Mouse (Mus musculus): ENCODE data around the gene Ptprh.

The Ptprh gene

DNA sequence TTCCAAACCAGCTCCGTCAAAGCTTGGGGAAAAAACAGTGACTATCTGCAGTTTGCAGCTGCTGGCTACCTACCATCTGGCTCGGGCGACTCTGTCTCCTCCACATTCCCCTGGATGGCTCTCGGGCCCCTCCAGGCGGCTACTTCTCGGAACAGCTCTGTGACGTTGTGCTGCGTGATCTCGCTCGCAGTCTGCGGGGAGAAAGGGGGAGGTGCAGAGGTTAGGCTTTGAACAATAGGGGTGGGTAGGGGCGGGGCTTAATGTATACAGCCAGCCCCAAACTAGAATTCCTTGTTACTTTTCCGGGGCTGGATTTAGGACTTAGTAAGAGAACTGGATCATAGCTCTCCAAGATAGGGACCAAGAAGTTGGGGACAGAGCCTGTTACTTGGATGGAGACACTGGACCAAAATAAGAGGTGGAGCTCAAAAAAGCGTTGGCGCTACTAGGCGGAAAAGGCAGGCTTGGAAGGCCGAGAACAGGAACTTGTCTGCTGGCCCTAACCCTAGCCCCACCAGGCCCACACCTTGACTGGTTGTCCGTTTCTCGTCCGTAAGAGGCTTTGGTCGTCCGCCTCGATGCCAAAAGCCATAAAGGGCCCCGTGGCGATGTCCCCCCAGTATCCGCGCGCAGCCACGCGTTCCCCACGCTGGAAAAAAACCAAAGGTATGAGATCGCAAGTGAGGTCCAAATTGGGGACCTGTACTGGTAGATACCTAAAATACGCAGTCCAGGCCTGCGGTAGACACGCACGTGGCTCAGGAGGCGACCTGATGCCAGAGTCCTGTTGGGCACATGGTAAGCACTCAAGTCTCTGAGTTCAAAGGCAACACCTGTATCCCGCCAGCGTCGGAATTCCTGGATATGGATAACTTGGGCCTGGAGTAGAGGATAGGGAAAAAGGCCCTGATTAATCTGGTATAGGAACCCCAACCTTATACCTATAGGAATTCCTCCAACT is 77.2 kb downstream of the Ptprh start:
- in situ Hi-C loops (cut with MboI, MseI): loop anchor here in 1 of 2 experiments (10.0 kb wide), 1 partner anchor 232 kb away; no protein-coding TSS in a partner anchor

GRCm38 (mm10) chr7:4524212-4524922 is 79.5 kb downstream of the Ptprh start, which contains the start of gene Tnni3:
Gene Tnni3, minus strand, starts transcription at chr7:4524229.
- in situ Hi-C loops (cut with MboI, MseI): loop anchor here (5.0 to 10.0 kb wide), 3 partner anchors 87 to 230 kb away; no protein-coding TSS in a partner anchor

- in situ Hi-C loops (cut with MboI, MseI): loop anchor here (5.0 to 10.0 kb wide), 3 partner anchors 86 to 229 kb away; no protein-coding TSS in a partner anchor
Measured at GRCm38 (mm10) chr7:4523205-4524130, 80.4 kb downstream of the Ptprh start.

DNA sequence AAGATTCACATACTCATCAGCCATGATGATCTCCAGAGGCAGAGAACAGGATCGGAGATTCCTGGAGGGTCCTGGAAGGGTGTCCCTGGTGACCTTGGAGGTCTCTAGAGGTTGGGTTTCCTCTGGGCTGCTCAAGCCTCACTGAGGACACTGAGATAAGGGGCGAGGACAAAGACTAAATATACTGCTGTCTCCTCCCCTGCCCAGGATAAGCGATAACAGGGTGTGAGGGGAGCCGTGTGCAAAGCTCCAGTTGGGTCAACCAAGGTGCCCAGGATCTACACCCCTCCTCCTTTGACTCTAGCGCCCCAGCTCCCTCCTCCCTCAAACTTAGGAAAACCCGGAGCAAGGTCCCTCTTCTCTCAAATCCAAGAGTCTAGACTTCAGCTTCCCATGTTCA is 81.5 kb downstream of the Ptprh start:
- in situ Hi-C loops (cut with MboI, MseI): loop anchor here (5.0 to 10.0 kb wide), 3 partner anchors 85 to 227 kb away; no protein-coding TSS in a partner anchor

DNA sequence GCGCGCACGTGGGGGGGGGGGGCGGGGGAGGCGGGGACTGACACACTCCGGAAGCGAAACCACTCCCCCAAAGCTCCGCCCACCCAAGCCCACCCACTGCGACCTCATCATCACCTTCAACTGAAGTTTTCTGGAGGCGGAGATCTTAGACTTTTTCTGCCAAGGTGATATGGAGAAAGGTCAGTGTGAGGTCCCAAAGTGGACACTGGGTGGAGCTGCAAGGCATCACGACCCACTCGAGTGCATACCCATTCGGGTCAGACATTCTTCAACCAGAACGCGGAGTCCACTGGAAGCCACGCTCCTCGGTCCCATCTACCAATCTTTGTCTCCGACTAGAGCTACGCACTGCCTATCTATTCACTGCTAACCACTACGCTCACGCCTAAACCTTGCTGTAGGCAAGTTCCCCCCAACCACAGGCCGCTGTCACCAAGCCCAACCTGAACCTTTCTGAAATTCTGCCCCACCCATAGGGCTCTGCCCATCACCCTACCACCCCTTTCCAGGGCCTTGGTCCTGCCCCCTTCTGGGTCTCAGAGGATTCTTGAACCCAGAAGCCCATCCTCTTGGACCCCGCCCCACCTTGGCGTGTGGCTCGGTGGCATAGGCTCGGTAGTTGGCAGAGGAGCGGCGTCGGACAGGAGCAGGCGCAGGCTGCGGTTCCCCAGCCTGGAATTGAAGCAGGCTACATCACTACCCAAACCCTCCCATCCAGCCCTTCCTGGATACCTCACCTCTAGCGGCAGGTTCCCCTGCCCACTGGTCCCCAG is 82.4 kb downstream of the Ptprh start:
- in situ Hi-C loops (cut with MboI, MseI): loop anchor here (5.0 to 10.0 kb wide), 3 partner anchors 84 to 227 kb away; no protein-coding TSS in a partner anchor

GRCm38 (mm10) chr7:4518487-4518886 is 85.4 kb downstream of the Ptprh start:
- in situ Hi-C loops (cut with MboI, MseI): no loop called here

DNA sequence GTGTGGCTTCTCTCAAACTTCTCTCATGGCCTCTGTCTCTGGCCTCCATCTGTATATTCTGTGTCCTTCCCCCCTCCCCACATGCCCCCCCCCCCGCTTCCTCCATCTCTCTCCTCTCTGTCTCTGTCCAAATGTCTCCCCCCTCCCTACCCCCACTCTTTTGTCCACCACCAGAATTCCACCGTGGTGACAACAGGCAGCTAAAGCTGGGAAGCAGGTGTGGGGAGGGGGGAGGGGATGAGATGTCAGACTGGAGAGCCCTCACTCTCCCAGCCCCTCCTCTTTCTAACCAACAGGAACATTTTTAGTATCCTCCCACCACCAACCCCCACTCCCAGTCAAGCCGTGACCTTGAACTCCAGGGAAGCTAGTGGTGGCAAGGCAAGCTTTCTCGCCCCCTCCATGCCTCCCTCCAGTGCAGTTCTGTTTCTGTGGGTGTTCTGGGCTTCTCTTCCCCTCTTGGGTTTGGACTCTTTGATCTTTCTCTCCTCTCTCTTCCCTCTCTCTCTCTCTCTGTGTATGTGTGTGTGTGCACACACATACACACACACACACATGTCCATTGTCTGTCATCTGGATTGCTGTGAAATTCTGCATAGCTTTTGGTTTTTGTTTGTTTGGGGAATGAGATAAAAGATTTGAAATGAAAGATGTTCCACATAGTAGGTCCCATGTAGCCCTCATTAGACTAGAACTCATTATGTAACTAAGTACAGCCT is 87.3 kb downstream of the Ptprh start, which contains the start of gene Tnnt1:
TSS of gene Tnnt1 (minus strand) at position 51 of the 719 bp plus-strand sequence.
- in situ Hi-C loops (cut with MboI, MseI): no loop called here

DNA sequence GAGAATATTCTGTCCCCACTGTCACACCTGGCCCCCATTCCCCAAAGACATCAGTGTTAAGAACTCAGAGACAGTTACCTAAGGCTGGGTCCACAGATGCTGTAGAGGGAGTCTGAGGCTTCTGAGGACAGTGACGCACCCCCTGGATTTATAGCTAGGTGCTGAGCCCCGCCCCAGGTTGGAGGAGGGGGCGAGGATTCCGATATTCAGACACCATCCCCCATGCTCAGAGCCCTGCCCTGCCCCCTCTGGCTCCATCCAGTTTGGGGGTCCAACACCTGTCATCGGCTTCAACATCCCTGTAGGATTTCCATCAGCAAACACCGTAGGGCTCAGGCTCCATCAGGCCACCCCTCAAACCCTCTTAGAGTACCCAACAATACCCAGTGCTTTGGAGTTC is 88.0 kb downstream of the Ptprh start:
- in situ Hi-C loops (cut with MboI, MseI): no loop called here

- in situ Hi-C loops (cut with MboI, MseI): no loop called here
Measured at GRCm38 (mm10) chr7:4513829-4514712, 89.8 kb downstream of the Ptprh start.

- in situ Hi-C loops (cut with MboI, MseI): no loop called here
Measured at GRCm38 (mm10) chr7:4513236-4513635, 90.6 kb downstream of the Ptprh start.

- in situ Hi-C loops (cut with MboI, MseI): no loop called here
Measured at GRCm38 (mm10) chr7:4511489-4512224, 92.2 kb downstream of the Ptprh start.

- in situ Hi-C loops (cut with MboI, MseI): loop anchor here in 1 of 2 experiments (10.0 kb wide), 1 partner anchor 365 kb away; no protein-coding TSS in a partner anchor
Measured at GRCm38 (mm10) chr7:4509863-4510608, 93.8 kb downstream of the Ptprh start.

DNA sequence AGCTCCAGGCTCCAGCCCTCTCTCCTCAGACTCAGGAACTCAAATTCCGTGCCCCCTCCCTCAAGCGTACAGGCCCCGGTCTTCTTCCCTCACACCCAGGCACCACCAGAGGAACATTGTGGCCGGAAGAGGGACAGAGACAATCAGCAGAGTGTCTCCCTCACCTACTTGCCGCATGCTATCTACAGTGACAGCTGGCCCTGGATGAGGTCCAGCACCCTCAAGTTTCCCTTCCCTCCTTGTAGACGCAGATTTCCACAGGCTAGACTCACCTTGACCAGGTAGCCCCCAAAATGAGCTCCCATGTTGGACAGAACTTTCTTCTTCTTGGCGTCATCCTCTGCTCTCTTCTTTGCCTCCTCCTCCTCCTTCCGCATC is 95.1 kb downstream of the Ptprh start:
- in situ Hi-C loops (cut with MboI, MseI): loop anchor here in 1 of 2 experiments (10.0 kb wide), 1 partner anchor 364 kb away; no protein-coding TSS in a partner anchor

GRCm38 (mm10) chr7:4508062-4508738 is 95.6 kb downstream of the Ptprh start:
- in situ Hi-C loops (cut with MboI, MseI): loop anchor here in 1 of 2 experiments (10.0 kb wide), 1 partner anchor 363 kb away; no protein-coding TSS in a partner anchor

GRCm38 (mm10) chr7:4507220-4507619 is 96.6 kb downstream of the Ptprh start:
- in situ Hi-C loops (cut with MboI, MseI): loop anchor here in 1 of 2 experiments (10.0 kb wide), 1 partner anchor 362 kb away; no protein-coding TSS in a partner anchor
